Mouse (Mus musculus) lung, postnatal 0 days (tissue): ENCODE results near the gene Jak1.

Experiments used
- CTCF ChIP-seq: IDR thresholded peaks from 2 replicates; pipeline ENCODE4 v1.5.1; 2016; ENCODE audit warnings: antibody characterized with exemption, mild to moderate bottlenecking
- EP300 ChIP-seq: IDR thresholded peaks from 2 replicates; pipeline ENCODE4 v1.6.1; 2016; ENCODE audit warnings: antibody characterized with exemption, mild to moderate bottlenecking, control low read depth

DNA sequence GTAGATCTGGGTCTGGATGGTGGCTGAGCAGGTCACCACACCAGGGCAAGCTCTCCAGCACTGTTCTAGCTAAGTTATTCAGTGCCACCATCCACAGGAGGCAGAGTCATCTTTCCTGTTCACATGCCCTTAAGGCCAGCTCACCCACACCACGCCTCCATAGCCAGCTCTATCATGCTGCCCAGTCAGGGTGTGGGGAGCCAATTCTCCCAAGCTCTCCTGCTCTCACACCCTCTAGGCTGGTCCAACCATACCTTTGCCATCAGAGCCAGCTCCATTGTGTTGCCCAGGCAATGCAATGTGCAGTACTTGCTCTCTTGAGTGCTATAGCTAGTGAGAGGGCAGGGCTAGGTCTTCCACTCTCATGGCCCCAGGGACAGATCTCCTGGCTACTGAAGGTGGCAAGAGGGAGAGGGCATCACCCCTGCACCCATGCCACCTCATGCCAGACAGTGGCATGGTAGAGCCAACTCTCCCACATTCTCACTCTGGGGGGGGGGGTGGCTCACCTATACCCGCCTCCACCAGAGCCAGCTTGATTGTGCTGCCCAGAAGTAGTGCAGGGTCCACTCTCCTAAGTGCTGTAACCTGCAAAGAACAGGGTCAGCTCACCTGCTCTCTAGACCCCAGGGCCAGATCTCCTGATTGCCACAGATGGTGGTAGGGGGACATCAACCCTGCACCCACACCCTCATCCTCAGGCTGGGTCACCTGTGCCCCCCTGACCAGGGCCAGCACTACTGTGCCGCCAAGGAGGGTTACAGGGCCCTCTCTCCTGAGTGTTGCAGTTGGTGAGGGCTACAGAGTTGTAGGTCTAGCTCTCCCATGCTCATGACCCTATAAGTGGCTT, 25.5 kb downstream of the Jak1 start:
- TF ChIP-seq CTCF, result no peak
- TF ChIP-seq EP300, result no peak
